Mouse (Mus musculus) limb, embryonic 14.5 days (tissue): ENCODE measurements around the gene Nup205. TPM values are rescaled to one million over a fixed set of nuclear protein-coding genes. Genes with fewer than 3 reads are reported as not detected.
A peak's percentile ranks its signal among the peaks of the same experiment; 100 is the strongest.
"Not testable (repeated sequence)": the region's sequence is repeated elsewhere in the genome, so short reads cannot be mapped to it uniquely, and the experiment has no call there.

Experiments
- ATAC-seq: fragments of 200-750 bp; cut with Nextera tagmentation; 2 replicates; pipeline ENCODE4 v1.8.0; 2017; ENCODE audit warnings: low read depth, moderate number of reproducible peaks, moderate TSS enrichment; ENCODE audit not compliant: low FRiP score
- DNase-seq: peaks from one replicate; pipeline ENCODE4 v3.0.0-alpha.2; 2015; ENCODE audit warnings: low spot score
- H3K27ac ChIP-seq: fragments of 300-500 bp; sonication (generic); replicated peaks from 2 replicates; pipeline ENCODE4 v1.5.1; 2014; ENCODE audit warnings: low read depth, mild to moderate bottlenecking, low read length, moderate library complexity, mixed read lengths
- H3K27me3 ChIP-seq: fragments of 300-500 bp; sonication (generic); 2 replicates; pipeline ENCODE4 v1.6.1; 2014; ENCODE audit warnings: low read length, mixed read lengths; ENCODE audit not compliant: control insufficient read depth, insufficient read depth
- H3K36me3 ChIP-seq: fragments of 300-500 bp; sonication (generic); 2 replicates; pipeline ENCODE4 v1.6.1; 2014; ENCODE audit warnings: mild to moderate bottlenecking, low read length, moderate library complexity, mixed read lengths; ENCODE audit not compliant: control insufficient read depth, insufficient read depth
- H3K4me1 ChIP-seq: fragments of 300-500 bp; sonication (generic); 2 replicates; pipeline ENCODE4 v1.6.1; 2014; ENCODE audit warnings: antibody characterized with exemption, low read length, mixed read lengths; ENCODE audit not compliant: control insufficient read depth, insufficient read depth
- H3K4me2 ChIP-seq: fragments of 300-500 bp; sonication (generic); replicated peaks from 2 replicates; pipeline ENCODE4 v1.6.1; 2014; ENCODE audit warnings: low read depth, mild to moderate bottlenecking, low read length, moderate library complexity; ENCODE audit not compliant: severe bottlenecking
- H3K4me3 ChIP-seq: fragments of 300-500 bp; sonication (generic); replicated peaks from 2 replicates; pipeline ENCODE4 v1.5.1; 2014; ENCODE audit warnings: low read length
- H3K9ac ChIP-seq: fragments of 300-500 bp; sonication (generic); 2 replicates; pipeline ENCODE4 v1.6.1; 2014; ENCODE audit warnings: mild to moderate bottlenecking, low read depth, low read length, moderate library complexity; ENCODE audit not compliant: severe bottlenecking
- H3K9me3 ChIP-seq: fragments of 300-500 bp; sonication (generic); 2 replicates; pipeline ENCODE4 v1.6.1; 2016; ENCODE audit warnings: low read length; ENCODE audit not compliant: control insufficient read depth
- POLR2A ChIP-seq: fragments of 200-500 bp; IDR thresholded peaks from 2 replicates; pipeline ENCODE4 v1.8.0; 2012; ENCODE audit warnings: inconsistent platforms, mild to moderate bottlenecking, moderate library complexity, borderline replicate concordance; ENCODE audit not compliant: insufficient read depth, insufficient read length; ENCODE audit errors: extremely low read depth
- WGBS: fragments of 180-500 bp; shearing (Covaris S2); extraction: QIAGEN DNeasy Blood & Tissue Kit; methylation state at CpG from one replicate; pipeline ENCODE4 v1.1.7; 2014; 5-methylcytosine and 5-hydroxymethylcytosine counted together
- polyA plus RNA-seq, 2 experiments: library from polyadenylated mRNA; depleted of rRNA in 1 of 2; stranded (reverse) in 1 of 2; unstranded in 1 of 2; fragments of >200 nt; fragmentation: Nextera tagmentation in 1 of 2; extraction: Ambion mirVana in 1 of 2; gene quantifications; 2 replicates each; pipeline versions ENCODE4 v1.2.1 to v1.2.3; 2012 to 2014

The Nup205 gene
- polyA plus RNA-seq, 2 experiments = 38.7 to 48.4 TPM

DNA sequence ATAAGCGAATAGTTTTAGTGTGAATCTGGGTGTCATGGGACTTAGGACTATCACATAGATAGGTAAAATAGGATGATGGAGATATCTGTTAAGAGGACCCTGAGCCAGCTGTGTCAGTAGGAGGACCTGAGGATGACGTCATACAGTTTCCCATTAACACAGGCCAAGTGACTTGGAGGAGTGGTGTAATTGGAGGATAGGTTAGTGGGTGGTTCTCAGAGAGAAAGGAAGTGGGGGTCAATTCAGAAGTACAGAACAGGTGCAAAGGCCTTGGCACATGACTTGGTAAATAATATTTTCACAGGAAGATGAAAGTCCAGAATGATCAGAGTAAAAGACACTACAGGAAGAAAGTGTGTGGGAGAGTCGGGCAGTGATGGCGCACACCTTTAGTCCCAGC, 4.0 kb upstream of the Nup205 start:
- no peak for TF ChIP-seq POLR2A
- no peak overlapping the region for H3K4me2 ChIP-seq
- H3K36me3 ChIP-seq = no peaks in the 10 kb centered on the region
- no peak for DNase-seq
- 88% methylated on average over 4 of the region's 4 CpGs for WGBS
- H3K9me3 ChIP-seq = no peaks in the 10 kb centered on the region
- no peak for ATAC-seq
- no peak overlapping the region for H3K27ac ChIP-seq
- H3K27me3 ChIP-seq = no peaks in the 10 kb centered on the region
- H3K4me3 ChIP-seq = no peak overlapping the region
- H3K9ac ChIP-seq = no peak overlapping the region
- H3K4me1 ChIP-seq = no peaks in the 10 kb centered on the region

- 0 out of 2 replicates have a peak, but pooled peaks have one; percentile 11 for TF ChIP-seq POLR2A
- Histone ChIP-seq H3K36me3 (no peaks in the 10 kb centered on the region), H3K4me2 (peak overlapping the region; percentile 83), H3K4me1 (no peaks in the 10 kb centered on the region), H3K9me3 (no peaks in the 10 kb centered on the region), H3K27me3 (no peaks in the 10 kb centered on the region), H3K4me3 (peak overlapping the region; percentile 90), H3K9ac (peak overlapping the region; percentile 93), H3K27ac (peak overlapping the region; percentile 98)
- ATAC-seq (peak; percentile 62), DNase-seq (peak; percentile 36)
- WGBS = 0% methylated on average over 32 of the region's 69 CpGs
Measured at GRCm38 (mm10) chr6:35177650-35178272, 540 bp downstream of the Nup205 start.

DNA sequence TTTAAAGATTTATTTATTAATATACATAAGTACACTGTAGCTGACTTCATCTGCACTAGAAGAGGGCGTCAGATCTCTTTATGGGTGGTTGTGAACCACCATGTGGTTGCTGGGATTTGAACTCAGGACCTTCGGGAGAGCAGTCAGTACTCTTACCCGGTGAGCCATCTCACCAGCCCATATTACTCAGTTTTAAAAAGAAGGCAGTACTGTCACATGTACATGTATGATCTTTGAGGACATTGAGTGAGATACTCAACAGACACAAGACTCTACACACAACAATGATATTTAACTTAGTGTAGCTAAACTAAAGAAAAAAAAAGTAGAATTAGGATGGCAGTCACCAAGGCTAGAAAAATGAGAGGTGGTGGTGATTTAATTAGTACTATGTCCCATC, 2.1 kb downstream of the Nup205 start:
- not testable (repeated sequence) for ATAC-seq, DNase-seq, H3K36me3 ChIP-seq, H3K27ac ChIP-seq, H3K9me3 ChIP-seq, H3K4me1 ChIP-seq, H3K4me2 ChIP-seq, H3K27me3 ChIP-seq, H3K9ac ChIP-seq, H3K4me3 ChIP-seq
- WGBS = 99% methylated on average over 3 of the region's 3 CpGs

DNA sequence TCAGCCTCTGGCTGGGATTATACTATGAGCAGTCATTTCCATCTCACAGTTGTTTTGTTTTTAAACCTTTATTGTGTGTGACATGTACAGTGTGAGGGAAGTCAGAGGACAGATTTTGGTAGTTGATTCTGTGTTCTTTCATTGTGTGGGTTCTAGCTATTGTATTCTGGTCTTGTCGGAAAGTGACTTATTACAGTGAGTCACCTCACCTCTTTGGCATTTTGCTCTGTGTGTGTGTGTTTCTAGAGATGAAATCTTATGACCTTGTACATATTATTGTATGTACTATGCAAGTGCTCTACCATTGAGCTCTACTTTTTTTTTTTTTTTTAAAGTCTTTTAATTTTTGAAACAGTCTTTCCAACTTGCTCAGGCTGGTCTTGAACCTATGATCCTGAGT, 7.6 kb downstream of the Nup205 start:
- peaks cover 43% of the 10 kb centered on the region for H3K36me3 ChIP-seq
- H3K9me3 ChIP-seq = no peaks in the 10 kb centered on the region
- H3K4me1 ChIP-seq = no peaks in the 10 kb centered on the region
- H3K27me3 ChIP-seq = no peaks in the 10 kb centered on the region
- no peak for TF ChIP-seq POLR2A
- no peak overlapping the region for H3K4me3 ChIP-seq
- no peak overlapping the region for H3K4me2 ChIP-seq
- no peak for DNase-seq
- 100% methylated on average over 1 of the region's 1 CpGs for WGBS
- no peak overlapping the region for H3K9ac ChIP-seq
- H3K27ac ChIP-seq = no peak overlapping the region
- no peak for ATAC-seq

DNA sequence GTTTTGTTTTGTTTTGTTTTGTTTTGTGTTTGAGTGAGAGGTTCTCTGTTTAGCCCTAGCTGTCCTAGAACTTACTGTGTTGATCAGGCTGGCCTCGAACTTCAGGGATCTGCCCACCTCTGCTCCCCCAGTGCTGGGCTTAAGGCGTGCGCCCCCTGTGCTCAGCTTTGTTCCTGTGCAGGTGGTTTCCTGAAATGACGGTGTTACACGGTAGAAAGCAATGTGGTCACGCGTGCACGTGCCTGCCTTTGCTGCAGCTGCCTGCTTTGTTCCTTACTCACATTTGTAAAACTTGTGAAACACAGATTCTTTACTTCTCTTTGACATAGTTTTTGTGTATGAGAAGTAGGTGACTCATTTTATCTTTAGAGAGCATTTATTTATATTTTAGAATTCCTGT, 14.0 kb downstream of the Nup205 start:
- H3K9ac ChIP-seq = no peak overlapping the region
- DNase-seq = no peak
- H3K27ac ChIP-seq = no peak overlapping the region
- no peak for TF ChIP-seq POLR2A
- 81% methylated on average over 8 of the region's 8 CpGs for WGBS
- no peaks in the 10 kb centered on the region for H3K4me1 ChIP-seq
- H3K4me2 ChIP-seq = no peak overlapping the region
- no peaks in the 10 kb centered on the region for H3K9me3 ChIP-seq
- no peak for ATAC-seq
- H3K4me3 ChIP-seq = no peak overlapping the region
- H3K36me3 ChIP-seq = peaks cover 91% of the 10 kb centered on the region
- H3K27me3 ChIP-seq = no peaks in the 10 kb centered on the region

- Histone ChIP-seq H3K36me3 (peaks cover 63% of the 10 kb centered on the region), H3K9ac (no peak overlapping the region), H3K4me2 (no peak overlapping the region), H3K4me3 (no peak overlapping the region), H3K4me1 (no peaks in the 10 kb centered on the region), H3K27ac (no peak overlapping the region), H3K9me3 (no peaks in the 10 kb centered on the region), H3K27me3 (no peaks in the 10 kb centered on the region)
- ATAC-seq (no peak), DNase-seq (no peak)
- TF ChIP-seq POLR2A = no peak
- WGBS = 82% methylated on average over 4 of the region's 4 CpGs
Measured at GRCm38 (mm10) chr6:35225696-35226095, 48.5 kb downstream of the Nup205 start.
